Mouse (Mus musculus) testis, adult 2 months (tissue): ENCODE measurements at regions not wholly inside any gene's neighbourhood (a gene's known extent, or its start where the extent isn't known, plus 50 kb on each side); places are given as distances from the start of the nearest gene placed in this dataset.
"Not testable (repeated sequence)": the region's sequence is repeated elsewhere in the genome, so short reads cannot be mapped to it uniquely, and the experiment has no call there.

Experiments used
- H3K27ac ChIP-seq: fragments of 200-500 bp; 2 replicates; pipeline ENCODE4 v1.5.1; 2012; ENCODE audit warnings: low read depth, low read length; ENCODE audit not compliant: control insufficient read depth, insufficient read depth
- H3K27me3 ChIP-seq: fragments of 200-500 bp; 2 replicates; pipeline ENCODE4 v1.6.1; 2012; ENCODE audit warnings: mild to moderate bottlenecking, low read length, moderate library complexity; ENCODE audit not compliant: control insufficient read depth, insufficient read depth
- H3K36me3 ChIP-seq: fragments of 200-500 bp; 2 replicates; pipeline ENCODE4 v1.6.1; 2012; ENCODE audit warnings: mild to moderate bottlenecking, low read length; ENCODE audit not compliant: control insufficient read depth, insufficient read depth
- H3K4me1 ChIP-seq: fragments of 200-500 bp; 2 replicates; pipeline ENCODE4 v1.6.1; 2012; ENCODE audit warnings: low read length; ENCODE audit not compliant: control insufficient read depth, insufficient read depth
- H3K4me3 ChIP-seq: fragments of 200-500 bp; 2 replicates; pipeline ENCODE4 v1.5.1; 2012; ENCODE audit warnings: low read depth, mild to moderate bottlenecking, low read length, moderate library complexity, mixed read lengths; ENCODE audit not compliant: control insufficient read depth
- CTCF ChIP-seq: fragments of 200-500 bp; IDR thresholded peaks from 2 replicates; pipeline ENCODE4 v1.5.1; 2012; ENCODE audit warnings: low read depth, mild to moderate bottlenecking, inconsistent platforms, low read length, moderate library complexity; ENCODE audit not compliant: control insufficient read depth, insufficient read depth, insufficient replicate concordance
- POLR2A ChIP-seq: fragments of 200-500 bp; IDR thresholded peaks from 2 replicates; pipeline ENCODE4 v1.6.1; 2012; ENCODE audit warnings: low read depth, mild to moderate bottlenecking, inconsistent platforms, low read length, moderate library complexity; ENCODE audit not compliant: control insufficient read depth

DNA sequence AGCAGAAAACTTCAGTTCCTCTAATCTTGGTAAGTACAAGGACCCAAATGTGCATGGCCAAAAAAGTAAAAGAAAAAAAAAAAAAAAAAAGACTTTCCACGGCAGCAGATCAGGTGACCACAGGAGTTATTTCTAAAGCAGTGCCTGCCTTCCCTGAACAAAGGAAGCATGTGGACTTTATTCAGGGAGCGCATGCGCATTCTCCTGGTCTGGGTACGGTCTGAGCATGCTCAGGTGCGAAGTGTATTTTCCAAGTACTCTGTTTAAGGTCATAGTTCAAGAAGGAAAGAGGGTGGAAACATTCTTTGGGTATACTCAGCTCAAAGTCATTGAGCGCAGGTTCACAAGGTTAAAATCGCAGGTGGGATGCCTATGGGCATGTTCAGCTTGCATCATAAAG lies 103.1 kb upstream of the Eif4g2 start:
- no peaks in the 10 kb centered on the region for H3K36me3 ChIP-seq
- no peaks in the 10 kb centered on the region for H3K4me1 ChIP-seq
- no peak overlapping the region for H3K4me3 ChIP-seq
- no peak overlapping the region for H3K27ac ChIP-seq
- H3K27me3 ChIP-seq: no peaks in the 10 kb centered on the region
- TF ChIP-seq CTCF (no peak), POLR2A (no peak)

DNA sequence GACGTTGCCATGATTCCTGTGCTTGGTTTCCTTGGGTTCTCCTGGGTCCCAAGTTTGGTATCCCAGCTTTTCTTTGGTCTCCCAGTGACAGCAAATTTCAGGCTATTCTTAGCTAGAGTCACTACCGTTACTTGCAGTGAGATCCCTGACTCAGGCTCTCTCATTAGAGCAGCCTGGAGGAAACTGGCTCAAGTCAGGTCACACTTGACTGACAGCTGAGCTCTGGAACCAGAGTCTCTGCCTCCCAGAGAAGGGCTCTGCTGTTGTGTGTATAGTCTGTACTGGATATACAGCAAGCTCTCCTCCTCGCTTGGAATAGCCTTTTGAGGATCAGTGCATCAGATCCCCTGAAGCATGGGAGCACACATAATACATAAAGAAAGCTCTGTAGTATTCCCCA lies 100.7 kb upstream of the Eif4g2 start:
- TF ChIP-seq POLR2A: no peak
- TF ChIP-seq CTCF: no peak

DNA sequence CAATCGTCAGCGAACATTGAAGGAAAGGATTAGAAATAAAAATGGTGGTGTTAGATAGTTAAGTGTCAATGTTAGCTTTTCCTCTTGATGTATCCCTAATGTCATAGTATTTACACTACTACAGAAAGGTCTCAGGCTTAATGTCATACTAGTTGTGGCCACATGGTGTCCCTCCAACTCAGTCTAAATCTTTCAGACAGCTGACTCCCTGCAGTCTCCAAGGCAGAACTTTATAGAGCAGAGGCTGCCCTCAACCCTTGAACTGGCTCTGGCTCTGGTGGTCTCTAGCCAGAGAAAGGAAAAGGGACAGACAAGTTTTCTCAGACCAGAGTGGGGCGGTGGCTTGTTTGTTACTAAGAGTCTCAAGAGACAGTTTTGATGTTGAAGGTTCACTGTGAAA lies 99.5 kb upstream of the Eif4g2 start:
- H3K27me3 ChIP-seq: no peaks in the 10 kb centered on the region
- H3K4me3 ChIP-seq: no peak overlapping the region
- no peak overlapping the region for H3K27ac ChIP-seq
- H3K36me3 ChIP-seq: no peaks in the 10 kb centered on the region
- no peaks in the 10 kb centered on the region for H3K4me1 ChIP-seq
- no peak for TF ChIP-seq CTCF

More for the DNA sequence above, 100.7 kb upstream of the Eif4g2 start:
- no peak overlapping the region for H3K4me3 ChIP-seq
- H3K36me3 ChIP-seq: no peaks in the 10 kb centered on the region
- no peak overlapping the region for H3K27ac ChIP-seq
- no peaks in the 10 kb centered on the region for H3K4me1 ChIP-seq
- H3K27me3 ChIP-seq: no peaks in the 10 kb centered on the region

DNA sequence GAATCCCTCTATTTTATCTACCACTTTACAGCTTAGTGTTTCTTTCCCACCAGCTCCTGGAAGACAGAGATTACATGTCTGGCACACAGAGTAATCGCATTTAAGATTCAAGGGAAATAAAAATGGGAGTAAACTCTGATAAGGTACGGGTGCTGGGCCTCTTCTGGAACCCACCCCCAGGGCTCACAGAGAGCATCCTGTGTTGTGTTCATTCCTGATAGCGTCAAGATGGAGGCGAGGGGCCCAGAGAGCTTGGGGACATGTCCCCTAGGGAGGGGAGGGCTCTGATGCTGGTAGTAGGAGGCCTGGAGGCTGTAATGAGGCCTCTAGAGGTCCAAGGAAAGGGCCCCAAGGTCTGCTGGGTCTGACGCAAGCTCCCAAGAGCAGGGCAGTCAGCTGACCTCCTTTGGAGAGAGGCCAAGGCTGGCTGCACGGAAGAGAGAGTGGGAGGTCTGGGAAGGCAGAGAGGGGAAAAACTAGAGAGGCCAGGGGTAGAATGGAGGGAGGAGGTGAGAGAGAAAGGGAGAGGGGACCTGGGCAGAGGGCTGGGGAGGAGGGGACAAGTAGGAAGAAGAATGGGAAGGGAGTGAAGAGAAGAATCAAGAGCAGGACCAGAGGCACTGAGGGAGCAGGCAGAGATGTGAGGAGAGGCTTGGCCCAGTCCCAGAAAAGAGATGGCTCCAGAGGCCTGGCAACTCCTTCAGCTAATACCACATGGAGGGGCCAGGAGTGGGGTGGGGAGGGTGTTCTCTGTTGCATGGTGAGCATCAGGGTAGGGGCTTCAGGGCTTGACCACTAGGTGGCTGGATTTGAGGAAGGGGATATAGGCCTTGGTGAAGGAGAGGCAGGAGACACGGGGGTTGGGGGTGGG lies 96.8 kb upstream of the Eif4g2 start:
- no peak overlapping the region; the same call in 1 of the 2 replicates for H3K27ac ChIP-seq
- no peak overlapping the region for H3K4me3 ChIP-seq
- H3K27me3 ChIP-seq: no peaks in the 10 kb centered on the region

DNA sequence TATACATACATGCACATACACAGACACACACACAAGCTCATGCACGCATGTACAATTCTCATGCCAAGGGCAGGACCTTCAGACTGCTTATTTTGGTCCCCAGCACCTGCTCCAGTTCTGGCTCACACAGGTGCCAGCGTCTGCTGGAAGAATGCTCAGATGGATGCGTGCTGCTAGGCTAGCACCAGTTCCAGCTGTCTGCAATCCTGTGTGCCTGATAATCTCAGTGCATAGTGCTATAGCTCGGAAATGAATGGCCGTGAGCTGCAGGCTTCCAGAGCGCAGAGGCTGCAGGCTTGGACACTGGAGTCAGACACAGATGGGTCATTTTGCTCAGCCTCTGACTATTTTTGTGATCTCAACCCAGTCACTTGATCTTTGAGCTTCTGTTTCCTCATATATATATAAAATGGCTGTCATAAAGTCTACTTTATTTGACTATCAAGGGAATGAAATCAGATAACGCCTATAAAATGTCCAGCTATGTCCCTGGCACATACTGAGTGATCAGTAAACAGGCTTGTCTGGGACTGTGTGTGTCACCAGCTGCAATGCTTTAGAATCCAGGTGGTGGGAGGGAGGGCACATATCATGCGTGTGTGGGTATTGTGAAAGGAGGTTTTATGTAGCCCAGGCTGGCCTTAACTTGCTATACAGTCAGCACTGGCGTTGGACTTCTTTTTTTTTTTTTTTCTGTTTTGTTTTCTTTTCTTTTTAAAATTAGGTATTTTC lies 91.7 kb upstream of the Eif4g2 start:
- TF ChIP-seq CTCF (no peak), POLR2A (no peak)
- no peaks in the 10 kb centered on the region for H3K36me3 ChIP-seq
- H3K27ac ChIP-seq: no peak overlapping the region
- no peak overlapping the region for H3K4me3 ChIP-seq
- H3K27me3 ChIP-seq: no peaks in the 10 kb centered on the region
- H3K4me1 ChIP-seq: peaks cover 2% of the 10 kb centered on the region; the same call in 1 of the 2 replicates

More for the DNA sequence above, 96.8 kb upstream of the Eif4g2 start:
- TF ChIP-seq POLR2A (no peak), CTCF (no peak)
- Histone ChIP-seq H3K36me3 (no peaks in the 10 kb centered on the region), H3K4me1 (peaks cover 2% of the 10 kb centered on the region; the same call in 1 of the 2 replicates)

DNA sequence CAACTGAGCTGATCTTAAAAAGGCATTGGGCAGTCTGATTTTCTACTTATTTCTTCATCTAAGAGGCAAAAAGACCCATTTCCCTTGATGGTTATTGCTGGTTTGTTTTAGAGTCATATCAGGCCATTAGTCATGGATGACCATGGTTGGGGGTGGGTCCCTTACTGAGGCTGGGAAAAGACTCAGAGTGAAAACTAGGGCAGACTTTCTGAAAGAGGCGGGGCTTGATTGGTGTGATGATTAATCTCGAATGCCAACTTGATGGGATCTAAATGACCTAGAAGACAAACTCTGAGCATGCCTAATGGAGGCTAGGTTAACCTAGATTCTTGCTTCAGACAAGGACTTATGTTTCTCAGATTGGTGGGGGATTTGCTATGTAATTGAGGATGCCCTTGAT lies 89.2 kb upstream of the Eif4g2 start:
- no peaks in the 10 kb centered on the region for H3K27me3 ChIP-seq
- no peaks in the 10 kb centered on the region for H3K36me3 ChIP-seq
- no peak overlapping the region for H3K4me3 ChIP-seq
- TF ChIP-seq CTCF: no peak
- no peak for TF ChIP-seq POLR2A
- H3K4me1 ChIP-seq: peaks cover 2% of the 10 kb centered on the region; the same call in 1 of the 2 replicates
- H3K27ac ChIP-seq: no peak overlapping the region

DNA sequence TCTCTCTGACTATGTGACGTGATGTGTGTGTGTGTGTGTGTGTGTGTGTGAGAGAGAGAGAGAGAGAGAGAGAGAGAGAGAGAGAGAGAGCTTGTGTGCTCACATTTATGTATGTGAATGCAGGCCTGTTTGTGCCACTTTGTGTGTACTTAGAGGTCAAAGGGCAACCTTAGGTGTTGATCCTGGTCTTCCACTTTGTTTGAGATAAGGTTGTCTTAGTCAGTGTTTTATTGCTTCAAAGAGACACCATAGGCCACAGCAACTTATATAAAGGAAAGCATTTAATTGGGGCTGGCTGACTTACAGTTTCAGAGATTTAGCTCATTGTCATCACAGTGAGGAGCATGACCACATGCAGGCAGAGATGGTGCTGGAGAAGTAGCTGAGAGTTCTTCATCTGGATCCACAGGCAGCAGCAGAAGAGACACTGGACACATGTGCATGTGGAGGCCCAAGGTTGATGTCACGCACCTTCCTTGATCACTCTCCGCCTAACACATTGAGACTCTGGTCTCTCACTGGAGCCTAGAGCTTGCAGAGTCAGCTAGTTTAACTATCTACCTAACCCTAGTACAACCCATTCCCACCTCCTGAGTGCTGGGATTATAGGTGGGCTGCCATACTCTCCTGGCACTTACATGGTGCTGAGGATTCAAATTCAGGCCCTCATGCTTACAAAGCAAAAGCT lies 85.9 kb upstream of the Eif4g2 start:
- H3K4me1 ChIP-seq, H3K36me3 ChIP-seq, H3K4me3 ChIP-seq, H3K27me3 ChIP-seq, H3K27ac ChIP-seq: not testable (repeated sequence)
